Mouse (Mus musculus) megakaryocyte progenitor cell, adult 5-6 weeks (primary cell): Measurements from ENCODE around the gene Klk1b3. TPM values are rescaled to one million over a fixed set of nuclear protein-coding genes. Genes with fewer than 3 reads are reported as not detected.
"Not testable (repeated sequence)": the region's sequence is repeated elsewhere in the genome, so short reads cannot be mapped to it uniquely, and the experiment has no call there.

Experiments
- ATAC-seq: replicated peaks from 2 replicates; pipeline ENCODE4 v1.8.0; 2016; ENCODE audit warnings: mild to moderate bottlenecking, moderate TSS enrichment, inconsistent platforms; ENCODE audit not compliant: poor library complexity
- total RNA-seq, 2 experiments: library from RNA; stranded (forward) in 1 of 2; stranded (reverse) in 1 of 2; fragments of 157-497, 149-512 nt in 1 of 2; fragments of 200-1000 nt in 1 of 2; gene quantifications; 2 replicates each; pipeline versions ENCODE4 v1.2.3 to v1.2.4; 2015 to 2017

Klk1b3 gene
- total RNA-seq (2015) (not detected in 2 replicates), total RNA-seq (2017) (not detected in 2 replicates)

GRCm38 (mm10) chr7:44197891-44198290 is at the start of gene Klk1b3:
Gene Klk1b3, plus strand, starts transcription at chr7:44198191.
- no peak for ATAC-seq

- ATAC-seq: no peak
These were observed 18.5 kb upstream of the Klk1b3 start for GRCm38 (mm10) chr7:44179299-44180045.

GRCm38 (mm10) chr7:44186516-44186915 is 11.5 kb upstream of the Klk1b3 start:
- ATAC-seq: not testable (repeated sequence)

DNA sequence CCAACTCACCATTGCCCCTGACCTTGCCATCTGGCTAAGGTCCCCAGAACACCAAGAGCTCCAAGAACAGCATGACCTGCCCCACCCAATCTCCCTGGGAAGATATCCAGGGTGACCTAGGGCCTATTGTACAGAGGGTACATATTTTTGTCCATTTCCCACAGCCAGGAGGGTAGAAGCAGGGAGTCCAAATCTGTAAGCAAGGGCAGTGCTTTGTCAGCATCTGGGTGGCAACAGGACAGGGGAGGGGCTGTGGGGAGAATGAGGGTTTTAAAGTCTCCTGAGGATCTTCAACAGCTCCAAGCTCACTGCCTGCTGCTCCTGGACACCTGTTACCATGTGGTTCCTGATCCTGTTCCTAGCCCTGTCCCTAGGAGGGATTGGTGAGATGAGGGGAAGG is 10.1 kb upstream of the Klk1b3 start, which contains the start of gene Klk1b24:
Gene Klk1b24 (plus strand): TSS at position 301 of the 400 bp plus-strand sequence.
- not testable (repeated sequence) for ATAC-seq

- not testable (repeated sequence) for ATAC-seq
These were observed 4.5 kb upstream of the Klk1b3 start for GRCm38 (mm10) chr7:44193466-44193865.

DNA sequence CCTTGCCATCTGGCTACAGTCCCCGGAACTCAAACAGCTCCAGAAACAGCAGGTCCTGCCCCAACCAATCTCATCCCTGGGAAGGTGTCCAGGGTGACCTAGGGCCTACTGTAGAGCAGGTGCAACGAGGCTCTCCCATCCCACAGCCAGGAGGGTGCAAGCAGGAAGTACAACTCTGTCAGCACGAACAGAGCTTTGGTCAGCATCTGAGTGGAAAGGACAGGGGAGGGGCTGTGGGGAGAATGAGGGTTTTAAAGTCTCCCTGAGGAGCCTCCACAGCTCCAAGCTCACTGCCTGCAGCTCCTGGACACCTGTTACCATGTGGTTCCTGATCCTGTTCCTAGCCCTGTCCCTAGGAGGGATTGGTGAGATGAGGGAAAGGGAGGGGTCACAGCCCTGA is 9.1 kb downstream of the Klk1b3 start, which contains the start of gene Klk1b4:
Gene Klk1b4 (plus strand): TSS at position 301 of the 400 bp plus-strand sequence.
- ATAC-seq: not testable (repeated sequence)

GRCm38 (mm10) chr7:44208307-44208706 is 10.3 kb downstream of the Klk1b3 start:
- no peak for ATAC-seq

DNA sequence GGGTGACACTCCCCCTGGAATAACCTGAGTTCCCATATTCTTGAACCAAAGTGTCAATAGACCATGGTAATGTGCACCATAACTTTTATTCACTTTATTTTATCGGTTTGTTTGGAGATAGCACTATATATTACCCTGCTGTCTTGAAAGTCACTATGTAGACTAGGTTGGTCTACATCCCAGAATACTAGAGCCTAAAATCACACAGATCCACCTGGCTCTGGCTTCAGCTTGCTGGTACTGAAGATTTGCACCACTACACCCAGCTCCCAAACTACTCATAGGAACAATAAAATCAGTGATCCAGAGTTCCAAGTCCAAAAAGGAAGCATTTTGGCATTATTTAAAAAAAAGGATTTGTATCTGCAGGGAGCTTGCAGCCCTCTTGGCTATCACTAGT is 17.7 kb downstream of the Klk1b3 start, which contains the start of gene Klk1b5:
Gene Klk1b5 (plus strand): TSS at position 301 of the 400 bp plus-strand sequence.
- no peak for ATAC-seq

- ATAC-seq: not testable (repeated sequence)
These were observed 23.6 kb downstream of the Klk1b3 start for GRCm38 (mm10) chr7:44221601-44222000.

GRCm38 (mm10) chr7:44222335-44222734 is 24.3 kb downstream of the Klk1b3 start:
- not testable (repeated sequence) for ATAC-seq

DNA sequence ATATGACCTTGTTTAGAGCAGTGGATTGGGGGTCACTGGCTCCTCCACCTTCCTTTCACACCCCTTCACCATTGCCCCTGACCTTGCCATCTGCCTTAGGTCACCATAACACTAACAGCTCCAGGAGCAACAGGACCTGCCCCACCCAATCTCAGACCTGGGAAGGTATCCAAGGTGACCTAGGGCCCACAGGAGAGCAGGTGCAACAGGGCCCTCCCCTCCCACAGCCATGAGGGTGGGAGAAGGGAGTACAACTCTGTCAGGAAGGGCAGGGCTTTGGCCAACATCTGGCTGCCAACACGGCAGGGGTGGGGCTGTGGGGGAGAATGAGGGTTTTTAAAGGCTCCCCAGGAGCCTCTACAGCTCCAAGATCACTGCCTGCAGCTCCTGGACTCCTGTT is 27.1 kb downstream of the Klk1b3 start, which contains the start of gene Klk1:
Gene Klk1 (plus strand): TSS at position 285 of the 400 bp plus-strand sequence.
- ATAC-seq: no peak

DNA sequence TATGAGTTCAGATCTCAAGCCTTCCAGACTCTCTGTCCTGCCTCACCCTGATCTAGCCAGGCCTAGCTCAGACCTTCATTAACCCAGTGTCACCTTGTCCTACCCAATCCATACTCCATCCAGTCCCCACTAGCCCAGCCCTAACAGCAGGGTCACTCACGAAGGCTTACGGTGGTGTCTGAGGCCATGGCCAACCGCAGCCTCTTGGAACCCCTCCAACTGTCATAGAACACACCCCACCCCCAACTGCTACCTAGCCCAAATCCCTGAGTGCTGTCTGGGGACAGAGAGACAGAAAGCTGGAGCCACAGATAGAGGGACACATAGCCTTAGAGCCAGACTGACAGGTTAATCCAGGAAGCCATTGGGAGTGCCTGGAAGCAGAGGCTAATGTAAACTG is 37.9 kb downstream of the Klk1b3 start, which contains the start of gene Gm36864:
Gene Gm36864 (plus strand): TSS at position 269 of the 400 bp plus-strand sequence.
- ATAC-seq: no peak

DNA sequence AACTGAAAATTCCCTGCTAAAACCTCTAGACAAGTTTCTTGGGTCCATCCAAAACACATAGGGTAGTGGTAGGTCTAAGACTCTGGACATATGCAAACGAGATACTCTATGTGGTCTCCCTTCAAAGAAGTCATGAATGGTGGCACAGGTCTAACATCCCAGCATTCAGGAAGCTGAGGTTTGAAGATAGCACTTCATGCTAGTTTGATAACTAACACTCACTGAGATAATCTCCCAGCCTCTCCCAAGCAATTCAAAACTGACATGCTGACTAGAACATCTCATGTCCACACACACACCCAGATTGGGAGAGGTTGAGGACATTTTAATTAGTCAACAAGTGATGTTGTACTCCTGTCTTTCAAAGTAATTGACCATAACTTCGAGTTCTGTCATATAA is 41.9 kb downstream of the Klk1b3 start:
- ATAC-seq: no peak; the same call in 1 of the 2 replicates

GRCm38 (mm10) chr7:44240712-44241111 is 42.7 kb downstream of the Klk1b3 start:
- ATAC-seq: peak; percentile 30

DNA sequence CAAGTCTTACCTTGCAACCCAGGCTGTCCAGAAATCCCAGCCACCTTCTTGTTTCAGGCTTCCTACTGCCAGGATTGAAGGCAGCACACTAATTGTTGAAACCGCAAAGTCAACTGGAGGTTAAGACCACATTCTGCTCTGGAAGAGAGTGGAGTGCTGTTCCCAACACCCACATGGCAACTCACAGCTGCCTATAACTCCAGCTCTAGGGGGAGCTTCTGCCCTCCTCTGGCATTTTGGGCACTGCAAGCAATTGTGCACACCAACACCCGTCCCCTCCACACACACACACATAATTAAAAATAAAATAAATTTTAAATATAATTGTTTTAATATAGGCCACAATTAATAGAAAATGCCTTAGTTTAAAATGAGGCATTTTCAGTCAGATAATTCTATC is 43.2 kb downstream of the Klk1b3 start:
- no peak for ATAC-seq

- ATAC-seq: no peak
These were observed 46.1 kb downstream of the Klk1b3 start for GRCm38 (mm10) chr7:44244080-44244479.

- peak; percentile 87 for ATAC-seq
These were observed 48.3 kb downstream of the Klk1b3 start, which contains the start of the genes 1700028J19Rik and 2410002F23Rik for GRCm38 (mm10) chr7:44246055-44246983. Gene 1700028J19Rik, minus strand, starts transcription at chr7:44246695. Gene 2410002F23Rik, plus strand, starts transcription at chr7:44246722.

- peak; percentile 55 for ATAC-seq
These were observed 49.0 kb downstream of the Klk1b3 start for GRCm38 (mm10) chr7:44246984-44247470.

DNA sequence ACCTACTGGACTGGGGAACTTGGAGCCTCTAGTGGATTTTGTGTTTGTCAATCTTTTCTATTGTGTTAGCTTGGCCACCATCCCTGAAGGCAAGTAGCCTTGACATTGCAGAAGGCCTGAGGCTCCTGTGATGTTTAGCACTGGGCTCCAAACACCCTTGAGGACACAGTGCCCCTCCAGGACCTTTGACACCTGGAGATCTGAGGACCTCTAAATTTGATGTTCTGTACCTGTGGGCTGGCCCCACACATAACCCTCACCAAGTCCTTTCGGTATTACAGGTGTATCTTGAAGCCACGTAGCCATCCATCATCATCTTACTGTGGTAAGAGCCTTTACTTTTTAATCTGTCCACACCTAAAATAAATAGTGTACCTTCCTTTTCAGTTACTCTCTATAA is 50.0 kb downstream of the Klk1b3 start:
- no peak for ATAC-seq

GRCm38 (mm10) chr7:44249248-44249647 is 51.3 kb downstream of the Klk1b3 start:
- no peak for ATAC-seq
